Mouse (Mus musculus) limb, embryonic 12.5 days (tissue): ENCODE data around the gene Prps1l3. TPM values are rescaled to one million over a fixed set of nuclear protein-coding genes. Genes with fewer than 3 reads are reported as not detected.

Experiments used
- ATAC-seq: fragments of 200-750 bp; cut with Nextera tagmentation; 2 replicates; pipeline ENCODE4 v1.8.0; 2017; ENCODE audit warnings: low read depth, moderate TSS enrichment; ENCODE audit not compliant: insufficient number of reproducible peaks, insufficient read depth, low FRiP score, low TSS enrichment
- H3K27ac ChIP-seq: fragments of 300-500 bp; sonication (generic); 2 replicates; pipeline ENCODE4 v1.5.1; 2016; ENCODE audit warnings: mild to moderate bottlenecking, moderate library complexity
- H3K27me3 ChIP-seq: fragments of 300-500 bp; sonication (generic); 2 replicates; pipeline ENCODE4 v1.6.1; 2016; ENCODE audit warnings: mild to moderate bottlenecking, moderate library complexity
- H3K36me3 ChIP-seq: fragments of 300-500 bp; sonication (generic); 2 replicates; pipeline ENCODE4 v1.6.1; 2016; ENCODE audit warnings: mild to moderate bottlenecking, moderate library complexity
- H3K4me1 ChIP-seq: fragments of 300-500 bp; sonication (generic); replicated peaks from 2 replicates; pipeline ENCODE4 v1.6.1; 2016
- H3K4me2 ChIP-seq: fragments of 300-500 bp; sonication (generic); 2 replicates; pipeline ENCODE4 v1.6.1; 2016; ENCODE audit warnings: mild to moderate bottlenecking, moderate library complexity
- H3K4me3 ChIP-seq: fragments of 300-500 bp; sonication (generic); replicated peaks from 2 replicates; pipeline ENCODE4 v1.5.1; 2016; ENCODE audit warnings: mild to moderate bottlenecking
- H3K9ac ChIP-seq: fragments of 300-500 bp; sonication (generic); replicated peaks from 2 replicates; pipeline ENCODE4 v1.6.1; 2016; ENCODE audit warnings: mild to moderate bottlenecking, moderate library complexity
- H3K9me3 ChIP-seq: fragments of 300-500 bp; sonication (generic); 2 replicates; pipeline ENCODE4 v1.6.1; 2016; ENCODE audit warnings: mild to moderate bottlenecking, moderate library complexity
- WGBS: fragments of 180-500 bp; shearing (Covaris S2); methylation state at CpG from one replicate; pipeline ENCODE4 v1.1.7; 2016; 5-methylcytosine and 5-hydroxymethylcytosine counted together
- polyA plus RNA-seq: library from polyadenylated mRNA; unstranded; fragments of >200 nt; fragmentation: Nextera tagmentation; extraction: Ambion mirVana; gene quantifications from 2 replicates; pipeline ENCODE4 v1.2.1, GENCODE M21; 2016

Gene Prps1l3
- 77.3 and 78.1 TPM in 2 replicates for polyA plus RNA-seq

GRCm38 (mm10) chr12:57230192-57230706 is at the start of gene Prps1l3, which contains the start of gene Mipol1:
Prps1l3 (plus strand) TSS chr12:57230412.
Mipol1 (plus strand) TSS chr12:57230427.
- peak within 1 kb of the TSS; percentile 79 for H3K9ac ChIP-seq
- ATAC-seq: peak; percentile 96
- no peaks in the 10 kb centered on the region for H3K9me3 ChIP-seq
- H3K27ac ChIP-seq: peak within 1 kb of the TSS; percentile 95
- peak within 1 kb of the TSS; percentile 57 for H3K4me2 ChIP-seq
- H3K4me3 ChIP-seq: peak within 1 kb of the TSS; percentile 73
- peaks cover 7% of the 10 kb centered on the region; the same call in 1 of the 2 replicates for H3K4me1 ChIP-seq
- H3K36me3 ChIP-seq: 0 out of 2 replicates have a peak, but pooled peaks cover 8% of the 10 kb centered on the region
- no peaks in the 10 kb centered on the region for H3K27me3 ChIP-seq
- 1% methylated on average over 58 of the region's 58 CpGs for WGBS

GRCm38 (mm10) chr12:57184401-57185147 is 45.6 kb upstream of the Prps1l3 start:
- 53% methylated on average over 2 of the region's 2 CpGs for WGBS
- peaks cover 2% of the 10 kb centered on the region; the same call in 1 of the 2 replicates for H3K27me3 ChIP-seq
- H3K9me3 ChIP-seq: no peaks in the 10 kb centered on the region
- no peak overlapping the region for H3K9ac ChIP-seq
- H3K4me2 ChIP-seq: no peak overlapping the region
- H3K4me1 ChIP-seq: peaks cover 6% of the 10 kb centered on the region
- H3K4me3 ChIP-seq: no peak overlapping the region
- no peak for ATAC-seq
- no peaks in the 10 kb centered on the region for H3K36me3 ChIP-seq
- no peak overlapping the region for H3K27ac ChIP-seq

- no peak overlapping the region for H3K9ac ChIP-seq
- no peak overlapping the region for H3K27ac ChIP-seq
- WGBS: 0% methylated on average over 1 of the region's 1 CpGs
- no peaks in the 10 kb centered on the region for H3K9me3 ChIP-seq
- H3K4me2 ChIP-seq: no peak overlapping the region
- H3K4me3 ChIP-seq: no peak overlapping the region
- no peaks in the 10 kb centered on the region for H3K36me3 ChIP-seq
- H3K4me1 ChIP-seq: no peaks in the 10 kb centered on the region
- H3K27me3 ChIP-seq: peaks cover 2% of the 10 kb centered on the region; the same call in 1 of the 2 replicates
- ATAC-seq: no peak
Measured at GRCm38 (mm10) chr12:57185475-57185874, 44.7 kb upstream of the Prps1l3 start.

GRCm38 (mm10) chr12:57186126-57186525 is 44.1 kb upstream of the Prps1l3 start:
- Histone ChIP-seq H3K27me3 (peaks cover 6% of the 10 kb centered on the region; the same call in 1 of the 2 replicates), H3K27ac (no peak overlapping the region), H3K36me3 (no peaks in the 10 kb centered on the region), H3K4me3 (no peak overlapping the region), H3K4me2 (no peak overlapping the region), H3K4me1 (no peaks in the 10 kb centered on the region), H3K9ac (no peak overlapping the region), H3K9me3 (no peaks in the 10 kb centered on the region)
- 75% methylated on average over 2 of the region's 2 CpGs for WGBS
- no peak for ATAC-seq

- no peaks in the 10 kb centered on the region for H3K9me3 ChIP-seq
- no peaks in the 10 kb centered on the region for H3K4me1 ChIP-seq
- no peak overlapping the region for H3K27ac ChIP-seq
- ATAC-seq: no peak
- H3K4me3 ChIP-seq: no peak overlapping the region
- no peak overlapping the region for H3K9ac ChIP-seq
- 85% methylated on average over 4 of the region's 4 CpGs for WGBS
- H3K36me3 ChIP-seq: no peaks in the 10 kb centered on the region
- peaks cover 13% of the 10 kb centered on the region; the same call in 1 of the 2 replicates for H3K27me3 ChIP-seq
- no peak overlapping the region for H3K4me2 ChIP-seq
Measured at GRCm38 (mm10) chr12:57187032-57187431, 43.2 kb upstream of the Prps1l3 start.

DNA sequence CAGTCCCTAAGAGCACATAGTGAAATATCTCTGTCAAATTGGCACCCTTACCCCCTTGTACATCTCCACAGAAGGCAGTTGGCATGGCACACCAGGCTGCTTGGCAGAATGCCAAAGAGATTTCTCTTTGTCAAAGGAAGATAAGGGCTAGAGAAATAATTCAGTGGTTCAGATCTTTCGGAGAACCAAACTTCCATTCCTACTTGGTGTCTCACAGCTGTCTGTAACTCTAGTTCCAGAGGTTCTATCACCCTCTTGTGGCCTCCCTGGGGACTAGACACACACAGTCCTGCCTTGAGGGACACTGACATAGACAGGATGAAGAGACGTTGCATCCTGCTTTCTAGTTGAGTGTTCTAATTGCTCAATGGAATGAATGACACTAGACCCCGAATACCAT is 35.6 kb upstream of the Prps1l3 start:
- WGBS: 44% methylated on average over 3 of the region's 3 CpGs

GRCm38 (mm10) chr12:57196286-57196607 is 34.0 kb upstream of the Prps1l3 start:
- peak overlapping the region; percentile 79 for H3K4me2 ChIP-seq
- H3K36me3 ChIP-seq: no peaks in the 10 kb centered on the region
- peaks cover 39% of the 10 kb centered on the region for H3K27me3 ChIP-seq
- H3K4me1 ChIP-seq: no peaks in the 10 kb centered on the region; the same call in 1 of the 2 replicates
- H3K9ac ChIP-seq: peak overlapping the region; percentile 61
- no peaks in the 10 kb centered on the region for H3K9me3 ChIP-seq
- H3K27ac ChIP-seq: no peak overlapping the region
- no peak for ATAC-seq
- peak overlapping the region; percentile 52 for H3K4me3 ChIP-seq
- WGBS: 8% methylated on average over 8 of the region's 8 CpGs

More for the DNA sequence above, 35.6 kb upstream of the Prps1l3 start:
- no peak for ATAC-seq
- no peak overlapping the region for H3K9ac ChIP-seq
- peaks cover 43% of the 10 kb centered on the region for H3K27me3 ChIP-seq
- H3K27ac ChIP-seq: no peak overlapping the region
- no peaks in the 10 kb centered on the region for H3K9me3 ChIP-seq
- no peak overlapping the region for H3K4me3 ChIP-seq
- no peaks in the 10 kb centered on the region for H3K36me3 ChIP-seq
- no peak overlapping the region for H3K4me2 ChIP-seq
- no peaks in the 10 kb centered on the region; the same call in 1 of the 2 replicates for H3K4me1 ChIP-seq

DNA sequence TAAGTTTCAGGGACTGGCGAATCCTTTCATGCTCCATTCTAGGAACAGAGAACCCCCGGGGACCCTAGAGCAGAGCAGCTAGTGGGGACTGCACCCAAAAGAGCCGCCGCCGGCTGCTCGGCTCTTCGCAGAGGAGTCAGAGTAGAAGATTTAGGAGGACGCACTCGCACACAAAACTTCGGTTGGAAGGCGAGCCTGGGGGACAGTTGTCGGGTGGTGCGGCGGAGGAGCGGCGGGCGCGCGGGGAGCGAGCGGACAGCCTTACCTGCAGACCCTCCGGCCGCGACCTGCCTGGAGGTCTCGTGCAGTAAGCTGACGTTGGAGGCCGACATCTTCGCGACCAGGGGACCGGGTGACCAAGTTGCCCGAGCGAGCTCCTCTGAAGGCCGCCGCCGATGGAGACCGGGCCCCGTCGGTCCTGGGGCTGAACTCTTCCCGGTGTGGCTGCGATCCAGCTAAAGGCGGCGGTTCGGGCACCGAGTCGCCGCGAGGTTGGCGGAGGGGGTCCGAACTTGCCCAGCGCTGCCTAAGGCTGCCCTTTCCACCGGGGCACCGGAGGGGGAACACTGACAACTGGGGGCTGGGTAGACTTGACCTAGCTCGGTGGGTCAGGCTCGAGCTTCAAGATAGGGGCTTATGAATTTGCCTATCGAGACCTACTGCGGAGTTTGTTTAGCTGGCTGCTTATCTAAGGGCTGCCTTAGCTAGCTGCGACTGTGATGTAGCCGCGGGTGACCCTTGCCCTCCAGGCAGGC is 33.4 kb upstream of the Prps1l3 start:
- Histone ChIP-seq H3K27me3 (peaks cover 34% of the 10 kb centered on the region), H3K36me3 (no peaks in the 10 kb centered on the region), H3K27ac (no peak overlapping the region)

DNA sequence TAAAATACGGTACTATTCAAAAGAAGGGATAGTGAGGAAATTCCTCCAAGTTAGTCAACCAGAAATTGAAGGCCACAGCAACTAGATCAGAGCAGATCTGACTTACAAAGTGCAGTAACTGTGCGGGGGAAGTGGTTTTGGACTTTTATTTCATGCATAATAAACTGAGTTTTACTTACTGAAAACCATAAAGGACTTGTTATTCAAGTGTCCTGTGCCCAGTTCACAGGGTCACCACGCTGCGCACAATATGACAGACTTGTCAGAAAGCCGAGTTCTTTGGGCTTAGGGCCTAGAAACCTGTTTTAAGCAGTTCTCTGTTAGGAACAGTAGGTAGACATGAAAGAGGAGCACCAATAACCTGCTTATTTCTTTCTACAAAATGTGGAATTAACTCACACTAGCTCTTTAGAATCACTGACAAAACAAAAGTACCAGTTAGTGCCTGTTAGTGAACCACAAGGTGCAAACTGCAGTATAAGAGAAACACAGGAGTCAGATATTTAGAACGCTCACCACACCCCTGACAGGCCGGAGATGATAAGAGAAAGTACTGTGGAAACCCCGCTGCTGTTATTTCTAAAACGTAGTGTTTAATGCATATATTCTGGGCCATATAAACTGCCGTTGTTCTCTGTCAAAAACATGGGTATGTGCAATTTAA is 32.7 kb upstream of the Prps1l3 start, which contains the start of gene Slc25a21:
TSS of gene Slc25a21 (minus strand) at position 110 of the 664 bp plus-strand sequence.
- peaks cover 32% of the 10 kb centered on the region for H3K27me3 ChIP-seq

More for the DNA sequence above, 33.4 kb upstream of the Prps1l3 start:
- H3K9me3 ChIP-seq: no peaks in the 10 kb centered on the region
- WGBS: under 1% methylated on average over 48 of the region's 59 CpGs
- no peaks in the 10 kb centered on the region; the same call in 1 of the 2 replicates for H3K4me1 ChIP-seq
- H3K9ac ChIP-seq: peak overlapping the region; percentile 61
- peak overlapping the region; percentile 79 for H3K4me2 ChIP-seq
- peak overlapping the region; percentile 52 for H3K4me3 ChIP-seq
- peak; percentile 52; the same call in 1 of the 2 replicates for ATAC-seq

DNA sequence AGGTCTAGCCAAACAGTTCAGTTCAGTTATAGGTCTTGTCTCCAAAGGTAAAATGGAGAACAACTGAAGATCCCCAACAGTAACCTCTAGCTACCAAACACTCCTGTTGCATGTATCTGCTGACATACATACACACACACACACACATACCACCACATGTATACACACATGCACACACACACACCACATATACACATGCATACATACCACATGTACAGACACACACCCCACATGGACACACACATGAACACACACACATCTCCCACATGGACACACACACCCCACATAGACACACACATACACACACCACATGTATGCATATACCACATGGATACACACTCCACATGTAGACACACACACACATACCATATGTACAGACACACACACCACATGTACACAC is 31.9 kb upstream of the Prps1l3 start:
- H3K4me3 ChIP-seq: no peak overlapping the region
- no peak overlapping the region for H3K9ac ChIP-seq
- peaks cover 32% of the 10 kb centered on the region for H3K27me3 ChIP-seq
- ATAC-seq: no peak
- H3K36me3 ChIP-seq: no peaks in the 10 kb centered on the region
- H3K27ac ChIP-seq: no peak overlapping the region
- H3K4me2 ChIP-seq: no peak overlapping the region
- no peaks in the 10 kb centered on the region; the same call in 1 of the 2 replicates for H3K4me1 ChIP-seq
- no peaks in the 10 kb centered on the region for H3K9me3 ChIP-seq

More for the DNA sequence above, 32.7 kb upstream of the Prps1l3 start, which contains the start of gene Slc25a21:
- Histone ChIP-seq H3K4me3 (peak within 1 kb of the TSS; percentile 52), H3K27ac (no peak within 1 kb of the TSS), H3K4me2 (peak within 1 kb of the TSS; percentile 79), H3K36me3 (no peaks in the 10 kb centered on the region), H3K9ac (peak within 1 kb of the TSS; percentile 61), H3K9me3 (no peaks in the 10 kb centered on the region), H3K4me1 (no peaks in the 10 kb centered on the region; the same call in 1 of the 2 replicates)
- no peak for ATAC-seq
- 68% methylated on average over 10 of the region's 10 CpGs for WGBS
